Mouse (Mus musculus): ENCODE measurements at regions not wholly inside any gene's neighbourhood (a gene's known extent, or its start where the extent isn't known, plus 50 kb on each side); places are given as distances from the start of the nearest gene placed in this dataset.

GRCm38 (mm10) chr12:13125054-13125453, 124.0 kb downstream of the Ddx1 start:
- Histone ChIP-seq H3K27ac (no peak overlapping the region), H3K4me1 (ENCODE audit: insufficient read depth, low read length) (no peaks in the 10 kb centered on the region), H3K27me3 (ENCODE audit: insufficient read depth, low read length) (no peaks in the 10 kb centered on the region), H3K36me3 (ENCODE audit: insufficient read depth, low read length) (no peaks in the 10 kb centered on the region), H3K4me3 (ENCODE audit: low read length) (no peak overlapping the region), H3K4me2 (ENCODE audit: low read depth, low read length) (no peak overlapping the region), H3K9ac (replicated peaks; ENCODE audit: low read length) (no peak overlapping the region), H3K9me3 (ENCODE audit: low read length) (no peaks in the 10 kb centered on the region)
- ATAC-seq (no peak), DNase-seq (ENCODE audit: low spot score) (no peak)
- WGBS = 96% methylated on average over 1 of the region's 1 CpGs
- no peak for TF ChIP-seq CTCF (IDR thresholded peaks at IDR 0.05; ENCODE audit: low read depth)

GRCm38 (mm10) chr12:13122282-13122681, 126.7 kb downstream of the Ddx1 start:
- 34% methylated on average over 9 of the region's 9 CpGs for WGBS
- no peaks in the 10 kb centered on the region for H3K27me3 ChIP-seq (ENCODE audit: insufficient read depth, low read length)
- H3K4me3 ChIP-seq (ENCODE audit: low read length) = no peak overlapping the region
- ATAC-seq = no peak
- no peak for DNase-seq (ENCODE audit: low spot score)
- no peaks in the 10 kb centered on the region for H3K4me1 ChIP-seq (ENCODE audit: insufficient read depth, low read length)
- no peaks in the 10 kb centered on the region for H3K36me3 ChIP-seq (ENCODE audit: insufficient read depth, low read length)
- no peaks in the 10 kb centered on the region for H3K9me3 ChIP-seq (ENCODE audit: low read length)
- H3K4me2 ChIP-seq (ENCODE audit: low read depth, low read length) = no peak overlapping the region
- no peak overlapping the region for H3K9ac ChIP-seq (replicated peaks; ENCODE audit: low read length)
- no peak overlapping the region for H3K27ac ChIP-seq
- TF ChIP-seq CTCF (IDR thresholded peaks at IDR 0.05; ENCODE audit: low read depth) = no peak

GRCm38 (mm10) chr12:13120581-13120980, 128.4 kb downstream of the Ddx1 start:
- TF ChIP-seq CTCF (IDR thresholded peaks at IDR 0.05; ENCODE audit: low read depth) = no peak
- no peaks in the 10 kb centered on the region for H3K27me3 ChIP-seq (ENCODE audit: insufficient read depth, low read length)
- DNase-seq (ENCODE audit: low spot score) = no peak
- H3K27ac ChIP-seq = no peak overlapping the region
- H3K36me3 ChIP-seq (ENCODE audit: insufficient read depth, low read length) = no peaks in the 10 kb centered on the region
- WGBS = 46% methylated on average over 7 of the region's 7 CpGs
- ATAC-seq = no peak; the same call in 1 of the 2 replicates
- no peaks in the 10 kb centered on the region for H3K4me1 ChIP-seq (ENCODE audit: insufficient read depth, low read length)
- H3K4me3 ChIP-seq (ENCODE audit: low read length) = no peak overlapping the region
- H3K9me3 ChIP-seq (ENCODE audit: low read length) = no peaks in the 10 kb centered on the region
- no peak overlapping the region for H3K9ac ChIP-seq (replicated peaks; ENCODE audit: low read length)
- H3K4me2 ChIP-seq (ENCODE audit: low read depth, low read length) = no peak overlapping the region

GRCm38 (mm10) chr12:13119653-13120052, 129.4 kb downstream of the Ddx1 start:
- H3K36me3 ChIP-seq (ENCODE audit: insufficient read depth, low read length) = no peaks in the 10 kb centered on the region
- no peak for ATAC-seq
- no peak for DNase-seq (ENCODE audit: low spot score)
- H3K4me3 ChIP-seq (ENCODE audit: low read length) = no peak overlapping the region
- H3K9ac ChIP-seq (replicated peaks; ENCODE audit: low read length) = no peak overlapping the region
- TF ChIP-seq CTCF (IDR thresholded peaks at IDR 0.05; ENCODE audit: low read depth) = no peak
- no peak overlapping the region for H3K27ac ChIP-seq
- WGBS = 78% methylated on average over 3 of the region's 3 CpGs
- no peaks in the 10 kb centered on the region for H3K4me1 ChIP-seq (ENCODE audit: insufficient read depth, low read length)
- no peaks in the 10 kb centered on the region for H3K27me3 ChIP-seq (ENCODE audit: insufficient read depth, low read length)
- no peak overlapping the region for H3K4me2 ChIP-seq (ENCODE audit: low read depth, low read length)
- H3K9me3 ChIP-seq (ENCODE audit: low read length) = no peaks in the 10 kb centered on the region

GRCm38 (mm10) chr12:13118026-13118425, 131.0 kb downstream of the Ddx1 start:
- H3K4me2 ChIP-seq (ENCODE audit: low read depth, low read length) = no peak overlapping the region
- H3K9ac ChIP-seq (replicated peaks; ENCODE audit: low read length) = no peak overlapping the region
- H3K36me3 ChIP-seq (ENCODE audit: insufficient read depth, low read length) = no peaks in the 10 kb centered on the region
- no peak overlapping the region for H3K4me3 ChIP-seq (ENCODE audit: low read length)
- no peaks in the 10 kb centered on the region for H3K27me3 ChIP-seq (ENCODE audit: insufficient read depth, low read length)
- H3K9me3 ChIP-seq (ENCODE audit: low read length) = no peaks in the 10 kb centered on the region
- TF ChIP-seq CTCF (IDR thresholded peaks at IDR 0.05; ENCODE audit: low read depth) = no peak
- no peaks in the 10 kb centered on the region for H3K4me1 ChIP-seq (ENCODE audit: insufficient read depth, low read length)
- no peak overlapping the region for H3K27ac ChIP-seq
- DNase-seq (ENCODE audit: low spot score) (no peak), ATAC-seq (no peak)
- WGBS = 69% methylated on average over 9 of the region's 9 CpGs

GRCm38 (mm10) chr12:13114341-13114740, 134.7 kb downstream of the Ddx1 start:
- Histone ChIP-seq H3K9ac (replicated peaks; ENCODE audit: low read length) (no peak overlapping the region), H3K27me3 (ENCODE audit: insufficient read depth, low read length) (no peaks in the 10 kb centered on the region), H3K9me3 (ENCODE audit: low read length) (no peaks in the 10 kb centered on the region), H3K4me3 (ENCODE audit: low read length) (no peak overlapping the region), H3K4me2 (ENCODE audit: low read depth, low read length) (no peak overlapping the region), H3K27ac (no peak overlapping the region), H3K36me3 (ENCODE audit: insufficient read depth, low read length) (no peaks in the 10 kb centered on the region), H3K4me1 (ENCODE audit: insufficient read depth, low read length) (no peaks in the 10 kb centered on the region)
- no peak for DNase-seq (ENCODE audit: low spot score)
- ATAC-seq = no peak
- TF ChIP-seq CTCF (IDR thresholded peaks at IDR 0.05; ENCODE audit: low read depth) = no peak
- 48% methylated on average over 4 of the region's 4 CpGs for WGBS

GRCm38 (mm10) chr12:13106931-13107330, 142.1 kb downstream of the Ddx1 start:
- ATAC-seq = no peak

More at GRCm38 (mm10) chr12:13106931-13107330, 142.1 kb downstream of the Ddx1 start:
- Histone ChIP-seq H3K9ac (replicated peaks; ENCODE audit: low read length) (no peak overlapping the region), H3K4me3 (ENCODE audit: low read length) (no peak overlapping the region), H3K27me3 (ENCODE audit: insufficient read depth, low read length) (no peaks in the 10 kb centered on the region), H3K36me3 (ENCODE audit: insufficient read depth, low read length) (no peaks in the 10 kb centered on the region), H3K4me2 (ENCODE audit: low read depth, low read length) (no peak overlapping the region), H3K4me1 (ENCODE audit: insufficient read depth, low read length) (no peaks in the 10 kb centered on the region), H3K9me3 (ENCODE audit: low read length) (no peaks in the 10 kb centered on the region), H3K27ac (no peak overlapping the region)
- DNase-seq (ENCODE audit: low spot score) = no peak
- TF ChIP-seq CTCF (IDR thresholded peaks at IDR 0.05; ENCODE audit: low read depth) = no peak
- WGBS = 91% methylated on average over 3 of the region's 3 CpGs

Data from hindbrain, postnatal 0 days (tissue).